In genomic region chr19:45436019-45436418, GRCm38 (mm10) we compare ENCODE assay signal across 8 mouse cellular contexts.
DNase-seq lines count a peak whose midpoint lies in the region; ATAC-seq lines count a peak whose summit lies in the region.

No protein-coding gene starts in this region.

- ATAC-seq in inflammation-experienced regulatory T-cells, adult 6 months: peak; percentile 61
- ATAC-seq in megakaryocyte, adult 5-6 weeks (ENCODE audit: poor library complexity, severe bottlenecking): peak; percentile 80

- DNase-seq in 3T3-L1 (ENCODE audit: low read depth, low spot score): peak; percentile 83
- peak; percentile 49 to 61 for DNase-seq in adrenal gland, adult 18-20 months (ENCODE audit: low spot score in 2 of 2)
- peak; percentile 84 for DNase-seq in embryo, embryonic 10 days (ENCODE audit: low spot score)
- DNase-seq in gastrocnemius, postnatal 14 days: peak; percentile 48
- peak; percentile 56 to 81 for DNase-seq in left cerebral cortex, adult 9 months (ENCODE audit: low spot score in 2 of 2)
- DNase-seq in right cerebral cortex, postnatal 4 days: peak; percentile 52

- intact Hi-C loops in gastrocnemius, postnatal 14 days (cut with DNase I; ENCODE audit: low total_unique reads): loop anchor here (5.0 kb wide), 1 partner anchor 214 kb away; no protein-coding TSS in a partner anchor

Comparison
In these comparisons a context has a peak if more than half of its experiments do, and no peak if none do; other contexts are left out.
1. Peak in every context shown above with its lines: DNase-seq and ATAC-seq.